Mouse (Mus musculus): ENCODE measurements at regions not wholly inside any gene's neighbourhood (a gene's known extent, or its start where the extent isn't known, plus 50 kb on each side); places are given as distances from the start of the nearest gene placed in this dataset.

GRCm38 (mm10) chr12:99057521-99057920 is 137.1 kb downstream of the Ttc8 start:
- Histone ChIP-seq H3K4me2 (replicated peaks; ENCODE audit: low read depth) (no peak overlapping the region), H3K4me1 (replicated peaks; ENCODE audit: control insufficient read depth, insufficient read depth, low read length) (no peaks in the 10 kb centered on the region), H3K36me3 (ENCODE audit: control insufficient read depth, insufficient read depth) (no peaks in the 10 kb centered on the region), H3K27ac (ENCODE audit: low read depth, low read length) (no peak overlapping the region), H3K9ac (ENCODE audit: low read depth, low read length) (no peak overlapping the region), H3K4me3 (ENCODE audit: low read depth, low read length) (no peak overlapping the region), H3K27me3 (replicated peaks; ENCODE audit: control insufficient read depth, insufficient read depth, low read length) (no peaks in the 10 kb centered on the region), H3K9me3 (ENCODE audit: control insufficient read depth) (no peaks in the 10 kb centered on the region)
- no peak for ATAC-seq
- TF ChIP-seq CTCF (IDR thresholded peaks at IDR 0.05; ENCODE audit: low read depth): no peak
- 90% methylated on average over 2 of the region's 2 CpGs for WGBS

GRCm38 (mm10) chr12:99058916-99059315 is 138.5 kb downstream of the Ttc8 start:
- H3K4me2 ChIP-seq (replicated peaks; ENCODE audit: low read depth): no peak overlapping the region
- H3K4me3 ChIP-seq (ENCODE audit: low read depth, low read length): no peak overlapping the region
- ATAC-seq: no peak
- 65% methylated on average over 2 of the region's 2 CpGs for WGBS
- H3K27me3 ChIP-seq (replicated peaks; ENCODE audit: control insufficient read depth, insufficient read depth, low read length): no peaks in the 10 kb centered on the region
- no peak overlapping the region for H3K9ac ChIP-seq (ENCODE audit: low read depth, low read length)
- no peaks in the 10 kb centered on the region for H3K36me3 ChIP-seq (ENCODE audit: control insufficient read depth, insufficient read depth)
- H3K9me3 ChIP-seq (ENCODE audit: control insufficient read depth): no peaks in the 10 kb centered on the region
- H3K27ac ChIP-seq (ENCODE audit: low read depth, low read length): no peak overlapping the region
- no peak for TF ChIP-seq CTCF (IDR thresholded peaks at IDR 0.05; ENCODE audit: low read depth)
- no peaks in the 10 kb centered on the region for H3K4me1 ChIP-seq (replicated peaks; ENCODE audit: control insufficient read depth, insufficient read depth, low read length)

GRCm38 (mm10) chr12:99059491-99059890 is 139.1 kb downstream of the Ttc8 start:
- 88% methylated on average over 4 of the region's 4 CpGs for WGBS
- Histone ChIP-seq H3K27ac (ENCODE audit: low read depth, low read length) (no peak overlapping the region), H3K9ac (ENCODE audit: low read depth, low read length) (no peak overlapping the region), H3K4me3 (ENCODE audit: low read depth, low read length) (no peak overlapping the region), H3K36me3 (ENCODE audit: control insufficient read depth, insufficient read depth) (no peaks in the 10 kb centered on the region), H3K4me2 (replicated peaks; ENCODE audit: low read depth) (no peak overlapping the region), H3K27me3 (replicated peaks; ENCODE audit: control insufficient read depth, insufficient read depth, low read length) (no peaks in the 10 kb centered on the region), H3K9me3 (ENCODE audit: control insufficient read depth) (no peaks in the 10 kb centered on the region), H3K4me1 (replicated peaks; ENCODE audit: control insufficient read depth, insufficient read depth, low read length) (no peaks in the 10 kb centered on the region)
- no peak for ATAC-seq
- TF ChIP-seq CTCF (IDR thresholded peaks at IDR 0.05; ENCODE audit: low read depth): no peak

GRCm38 (mm10) chr12:99060702-99061101 is 140.3 kb downstream of the Ttc8 start:
- Histone ChIP-seq H3K27ac (ENCODE audit: low read depth, low read length) (no peak overlapping the region), H3K4me3 (ENCODE audit: low read depth, low read length) (no peak overlapping the region), H3K9me3 (ENCODE audit: control insufficient read depth) (no peaks in the 10 kb centered on the region), H3K27me3 (replicated peaks; ENCODE audit: control insufficient read depth, insufficient read depth, low read length) (no peaks in the 10 kb centered on the region), H3K9ac (ENCODE audit: low read depth, low read length) (no peak overlapping the region), H3K4me1 (replicated peaks; ENCODE audit: control insufficient read depth, insufficient read depth, low read length) (no peaks in the 10 kb centered on the region), H3K4me2 (replicated peaks; ENCODE audit: low read depth) (no peak overlapping the region), H3K36me3 (ENCODE audit: control insufficient read depth, insufficient read depth) (no peaks in the 10 kb centered on the region)
- no peak for TF ChIP-seq CTCF (IDR thresholded peaks at IDR 0.05; ENCODE audit: low read depth)
- WGBS: 63% methylated on average over 2 of the region's 2 CpGs
- ATAC-seq: no peak

- Histone ChIP-seq H3K9me3 (ENCODE audit: control insufficient read depth) (no peaks in the 10 kb centered on the region), H3K9ac (ENCODE audit: low read depth, low read length) (no peak overlapping the region), H3K4me1 (replicated peaks; ENCODE audit: control insufficient read depth, insufficient read depth, low read length) (no peaks in the 10 kb centered on the region), H3K36me3 (ENCODE audit: control insufficient read depth, insufficient read depth) (no peaks in the 10 kb centered on the region), H3K27ac (ENCODE audit: low read depth, low read length) (no peak overlapping the region), H3K4me3 (ENCODE audit: low read depth, low read length) (no peak overlapping the region), H3K27me3 (replicated peaks; ENCODE audit: control insufficient read depth, insufficient read depth, low read length) (no peaks in the 10 kb centered on the region), H3K4me2 (replicated peaks; ENCODE audit: low read depth) (no peak overlapping the region)
- 74% methylated on average over 3 of the region's 3 CpGs for WGBS
- TF ChIP-seq CTCF (IDR thresholded peaks at IDR 0.05; ENCODE audit: low read depth): no peak
- ATAC-seq: no peak
Observed at GRCm38 (mm10) chr12:99063441-99063840, 143.1 kb downstream of the Ttc8 start.

GRCm38 (mm10) chr12:99063885-99064284 is 143.5 kb downstream of the Ttc8 start:
- Histone ChIP-seq H3K4me2 (replicated peaks; ENCODE audit: low read depth) (no peak overlapping the region), H3K4me3 (ENCODE audit: low read depth, low read length) (no peak overlapping the region), H3K9ac (ENCODE audit: low read depth, low read length) (no peak overlapping the region), H3K27me3 (replicated peaks; ENCODE audit: control insufficient read depth, insufficient read depth, low read length) (no peaks in the 10 kb centered on the region), H3K4me1 (replicated peaks; ENCODE audit: control insufficient read depth, insufficient read depth, low read length) (no peaks in the 10 kb centered on the region), H3K9me3 (ENCODE audit: control insufficient read depth) (no peaks in the 10 kb centered on the region), H3K36me3 (ENCODE audit: control insufficient read depth, insufficient read depth) (no peaks in the 10 kb centered on the region), H3K27ac (ENCODE audit: low read depth, low read length) (no peak overlapping the region)
- no peak for TF ChIP-seq CTCF (IDR thresholded peaks at IDR 0.05; ENCODE audit: low read depth)
- 79% methylated on average over 8 of the region's 8 CpGs for WGBS
- ATAC-seq: no peak

GRCm38 (mm10) chr12:99067962-99068361 is 147.6 kb downstream of the Ttc8 start:
- no peak for ATAC-seq
- H3K4me3 ChIP-seq (ENCODE audit: low read depth, low read length): no peak overlapping the region

More at GRCm38 (mm10) chr12:99067962-99068361, 147.6 kb downstream of the Ttc8 start:
- Histone ChIP-seq H3K4me1 (replicated peaks; ENCODE audit: control insufficient read depth, insufficient read depth, low read length) (no peaks in the 10 kb centered on the region), H3K9ac (ENCODE audit: low read depth, low read length) (no peak overlapping the region), H3K36me3 (ENCODE audit: control insufficient read depth, insufficient read depth) (no peaks in the 10 kb centered on the region), H3K27ac (ENCODE audit: low read depth, low read length) (no peak overlapping the region), H3K4me2 (replicated peaks; ENCODE audit: low read depth) (no peak overlapping the region), H3K9me3 (ENCODE audit: control insufficient read depth) (no peaks in the 10 kb centered on the region), H3K27me3 (replicated peaks; ENCODE audit: control insufficient read depth, insufficient read depth, low read length) (no peaks in the 10 kb centered on the region)
- no peak for TF ChIP-seq CTCF (IDR thresholded peaks at IDR 0.05; ENCODE audit: low read depth)
- 44% methylated on average over 3 of the region's 3 CpGs for WGBS
